Mouse (Mus musculus) ovary, postnatal 14 days (tissue): Measurements from ENCODE around the gene Rrnad1.

ENCODE experiments used
- DNase-seq: peaks from one replicate; pipeline ENCODE4 v3.0.0; 2022; ENCODE audit warnings: low spot score

Rrnad1 gene

DNA sequence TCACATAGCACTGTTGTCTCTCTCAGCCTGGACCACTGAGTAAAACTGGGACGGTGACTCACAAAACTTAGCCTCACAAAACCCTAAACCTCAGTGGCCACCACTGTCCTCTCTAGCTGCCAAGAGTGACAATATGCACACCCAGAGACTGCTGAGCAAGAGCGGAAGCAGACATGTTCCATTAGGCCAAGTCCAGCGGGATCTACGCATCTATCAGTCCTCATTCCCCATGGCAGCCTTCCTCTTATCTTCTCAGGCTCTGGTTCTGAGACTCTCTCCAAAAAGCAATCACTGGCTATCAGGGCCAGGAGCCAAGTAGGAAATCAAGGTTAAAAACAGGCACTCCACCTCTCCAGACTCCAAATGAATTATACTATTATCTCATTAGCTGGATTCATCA lies 52.8 kb downstream of the Rrnad1 start:
- DNase-seq: no peak
